Mouse (Mus musculus): ENCODE measurements around the gene Prex1. TPM values are rescaled to one million over a fixed set of nuclear protein-coding genes. Genes with fewer than 3 reads are reported as not detected.
"Not testable (repeated sequence)": the region's sequence is repeated elsewhere in the genome, so short reads cannot be mapped to it uniquely, and the experiment has no call there.

The Prex1 gene
- polyA plus RNA-seq, 1 experiment from 2014 or later: 16.9 TPM

DNA sequence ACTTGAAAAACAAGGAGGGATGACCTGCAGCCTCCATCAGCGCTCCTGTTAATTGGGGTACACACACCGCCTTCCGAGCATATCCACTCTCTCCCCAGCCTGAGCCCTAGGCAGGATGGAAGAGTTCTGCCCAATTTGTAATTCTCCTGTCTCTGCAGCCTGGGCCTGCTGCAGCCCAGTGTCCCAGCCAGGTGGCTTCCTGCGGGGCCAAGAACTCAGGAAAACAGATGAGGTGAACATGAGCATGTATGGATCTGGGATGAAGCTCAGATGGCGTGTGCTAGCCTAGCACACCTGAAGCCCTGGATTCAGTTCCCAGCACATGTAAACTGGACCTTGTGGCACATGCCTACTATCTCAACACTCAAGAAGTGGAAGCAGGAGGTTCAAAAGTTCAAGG lies 192.2 kb downstream of the Prex1 start:
- no peak for ATAC-seq (ENCODE audit: low FRiP score, low TSS enrichment)
- peaks cover 22% of the 10 kb centered on the region for H3K4me1 ChIP-seq (ENCODE audit: control insufficient read depth, insufficient read depth, low read length)
- no peaks in the 10 kb centered on the region for H3K36me3 ChIP-seq (ENCODE audit: control insufficient read depth, insufficient read depth, low read length)
- no peak overlapping the region for H3K4me2 ChIP-seq (replicated peaks; ENCODE audit: low read depth, low read length)
- no peaks in the 10 kb centered on the region for H3K9me3 ChIP-seq (ENCODE audit: control insufficient read depth, low read length)
- H3K27me3 ChIP-seq (ENCODE audit: control insufficient read depth, insufficient read depth, low read length): no peaks in the 10 kb centered on the region
- H3K4me3 ChIP-seq (ENCODE audit: low read length): no peak overlapping the region
- H3K9ac ChIP-seq (ENCODE audit: low read depth, low read length): no peak overlapping the region
- no peak overlapping the region for H3K27ac ChIP-seq (ENCODE audit: low read depth, low read length)
- WGBS: 85% methylated on average over 5 of the region's 5 CpGs

DNA sequence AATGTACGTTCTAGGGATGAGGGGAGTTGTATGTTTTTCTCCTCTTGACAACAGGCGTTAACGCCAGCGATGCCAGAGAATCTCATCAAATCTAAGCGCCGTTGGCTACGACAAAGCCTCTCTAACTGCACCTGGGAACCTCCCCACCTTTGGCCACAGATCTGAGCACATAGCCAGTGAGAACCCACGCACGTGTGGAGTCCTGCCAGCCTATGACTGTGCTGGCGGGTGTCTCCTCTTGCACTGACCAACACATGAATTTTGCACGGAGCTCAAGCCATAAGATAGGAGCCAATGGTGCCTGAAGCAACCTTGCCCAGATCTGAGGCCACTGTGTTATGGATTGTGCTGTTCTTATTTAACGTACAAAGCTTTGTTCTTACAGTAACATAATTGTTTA lies 193.1 kb downstream of the Prex1 start:
- Histone ChIP-seq H3K9ac (ENCODE audit: low read depth, low read length) (no peak overlapping the region), H3K9me3 (ENCODE audit: control insufficient read depth, low read length) (no peaks in the 10 kb centered on the region), H3K27ac (ENCODE audit: low read depth, low read length) (no peak overlapping the region), H3K4me3 (ENCODE audit: low read length) (no peak overlapping the region), H3K4me2 (replicated peaks; ENCODE audit: low read depth, low read length) (no peak overlapping the region), H3K27me3 (ENCODE audit: control insufficient read depth, insufficient read depth, low read length) (no peaks in the 10 kb centered on the region), H3K36me3 (ENCODE audit: control insufficient read depth, insufficient read depth, low read length) (no peaks in the 10 kb centered on the region), H3K4me1 (ENCODE audit: control insufficient read depth, insufficient read depth, low read length) (peaks cover 18% of the 10 kb centered on the region)
- ATAC-seq (ENCODE audit: low FRiP score, low TSS enrichment): no peak
- WGBS: 92% methylated on average over 12 of the region's 12 CpGs

DNA sequence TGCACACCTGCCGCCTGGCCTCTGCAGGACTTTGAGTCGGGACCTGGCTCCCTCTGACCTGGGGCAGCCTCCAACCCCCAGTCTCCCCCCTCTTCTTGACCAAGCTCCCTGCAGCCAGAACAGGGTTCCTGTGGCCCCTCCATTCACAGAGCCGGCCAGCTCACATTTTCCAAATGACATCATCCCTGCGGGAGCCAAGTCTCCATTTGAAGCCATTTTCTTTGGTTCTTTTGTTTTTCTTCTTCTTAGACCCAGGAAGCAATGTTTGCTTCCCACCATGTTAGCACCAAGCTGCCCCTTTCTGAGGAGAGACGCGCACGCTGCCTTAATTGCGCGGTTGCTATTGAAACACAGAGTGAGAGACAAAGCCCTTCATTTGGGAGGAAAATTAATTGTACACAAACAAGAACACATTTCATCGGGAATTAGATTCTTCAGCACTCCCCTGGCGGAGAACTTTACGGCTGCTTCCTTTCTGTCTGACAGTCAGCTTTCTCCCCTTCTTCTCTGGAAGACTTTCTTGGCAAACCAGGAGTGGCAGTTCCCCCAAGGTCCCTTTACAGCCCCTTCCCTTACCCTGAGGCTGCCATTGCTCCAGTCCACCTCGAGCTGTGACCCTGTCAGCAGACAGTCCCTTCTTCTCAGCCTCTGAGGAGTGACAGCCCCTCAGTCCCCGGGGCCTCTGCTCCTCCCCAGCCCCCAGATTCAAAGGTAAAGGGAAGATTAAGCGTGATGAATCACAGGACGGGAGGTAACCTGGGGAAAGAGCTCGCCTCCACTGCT lies 196.0 kb downstream of the Prex1 start:
- not testable (repeated sequence) for H3K4me3 ChIP-seq (ENCODE audit: low read length); H3K36me3 ChIP-seq (ENCODE audit: control insufficient read depth, insufficient read depth, low read length); H3K9ac ChIP-seq (ENCODE audit: low read depth, low read length); H3K9me3 ChIP-seq (ENCODE audit: control insufficient read depth, low read length); H3K4me2 ChIP-seq (replicated peaks; ENCODE audit: low read depth, low read length); H3K27me3 ChIP-seq (ENCODE audit: control insufficient read depth, insufficient read depth, low read length)
- WGBS: 5% methylated on average over 14 of the region's 17 CpGs
- ATAC-seq (ENCODE audit: low FRiP score, low TSS enrichment): peak; percentile 58
- H3K27ac ChIP-seq (ENCODE audit: low read depth, low read length): 0 out of 2 replicates have a peak overlapping the region, but pooled peaks have one; percentile 47
- peaks cover 18% of the 10 kb centered on the region for H3K4me1 ChIP-seq (ENCODE audit: control insufficient read depth, insufficient read depth, low read length)

DNA sequence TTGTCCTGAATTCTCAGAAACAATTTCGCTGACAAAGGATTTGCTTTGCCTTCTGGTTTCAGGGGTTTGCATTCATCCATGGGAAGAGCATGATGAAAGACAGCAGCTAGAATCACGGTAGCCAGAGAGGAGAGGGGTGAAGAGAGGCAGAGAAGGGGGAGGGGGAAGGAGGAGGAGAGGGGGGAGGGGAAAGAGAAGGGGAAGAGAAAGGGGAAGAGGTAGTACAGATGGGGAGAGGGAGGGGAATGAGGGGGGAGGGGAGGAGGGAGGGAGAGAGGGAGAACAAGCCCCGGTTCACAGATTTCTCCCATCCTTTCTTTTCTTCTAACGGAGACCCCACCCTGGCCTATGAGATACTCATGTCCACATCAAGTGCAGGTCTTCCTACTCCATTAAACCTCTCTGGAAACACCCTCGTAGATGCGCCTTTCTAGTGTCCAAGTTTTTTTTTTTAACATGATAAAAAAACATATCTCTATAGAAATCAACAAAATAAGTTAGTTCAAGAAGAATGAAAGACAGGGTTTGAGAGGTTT lies 196.7 kb downstream of the Prex1 start:
- Histone ChIP-seq H3K36me3 (ENCODE audit: control insufficient read depth, insufficient read depth, low read length) (no peaks in the 10 kb centered on the region), H3K4me2 (replicated peaks; ENCODE audit: low read depth, low read length) (no peak overlapping the region)
- WGBS: 54% methylated on average over 6 of the region's 6 CpGs

More for the DNA sequence above, 196.7 kb downstream of the Prex1 start:
- peak overlapping the region; percentile 47; the same call in 1 of the 2 replicates for H3K27ac ChIP-seq (ENCODE audit: low read depth, low read length)
- H3K9me3 ChIP-seq (ENCODE audit: control insufficient read depth, low read length): no peaks in the 10 kb centered on the region
- H3K9ac ChIP-seq (ENCODE audit: low read depth, low read length): no peak overlapping the region
- H3K27me3 ChIP-seq (ENCODE audit: control insufficient read depth, insufficient read depth, low read length): no peaks in the 10 kb centered on the region
- peaks cover 13% of the 10 kb centered on the region for H3K4me1 ChIP-seq (ENCODE audit: control insufficient read depth, insufficient read depth, low read length)
- no peak overlapping the region for H3K4me3 ChIP-seq (ENCODE audit: low read length)
- no peak for ATAC-seq (ENCODE audit: low FRiP score, low TSS enrichment)

Other genes with a start within 250 kb of the Prex1 start
- gene Trp53rkb, start 78.7 kb upstream of the Prex1 start, polyA plus RNA-seq (2014; fragmentation: Nextera tagmentation; extraction: Ambion mirVana): 9.1 and 10.1 TPM in 2 replicates
- gene Arfgef2, start 91.8 kb upstream of the Prex1 start, polyA plus RNA-seq (2014; fragmentation: Nextera tagmentation; extraction: Ambion mirVana): 2.8 and 5.6 TPM in 2 replicates
- gene Cse1l, start 192.2 kb upstream of the Prex1 start, polyA plus RNA-seq (2014; fragmentation: Nextera tagmentation; extraction: Ambion mirVana): 135 and 187 TPM in 2 replicates

Data from kidney, embryonic 14.5 days (tissue).